Mouse (Mus musculus): Measurements from ENCODE around the gene Padi6. TPM values are rescaled to one million over a fixed set of nuclear protein-coding genes. Genes with fewer than 3 reads are reported as not detected.

The Padi6 gene
- 0.07 TPM in 2 replicates for polyA plus RNA-seq (2015; fragmentation: Nextera tagmentation; extraction: Ambion mirVana)

DNA sequence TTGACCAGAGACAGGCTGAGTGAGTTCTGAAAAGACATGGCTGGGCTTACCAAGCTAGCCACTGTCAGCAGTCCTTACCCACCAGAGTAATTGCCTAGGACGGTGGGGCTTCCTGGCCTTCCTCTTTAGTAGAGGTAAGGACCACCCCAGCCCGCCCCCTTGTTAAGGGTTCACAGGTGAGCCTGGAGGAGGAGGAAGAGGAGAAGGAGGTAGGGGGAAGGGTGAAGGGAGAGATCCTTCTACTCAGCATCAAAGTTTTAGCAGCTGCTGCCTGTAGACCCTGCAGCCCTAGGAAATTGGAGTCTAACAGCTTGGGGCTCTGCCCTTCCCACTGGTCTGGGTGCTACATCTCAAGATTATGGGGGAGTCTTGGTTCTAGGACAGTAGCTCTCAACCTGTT is at the start of gene Padi6:
Gene Padi6, minus strand, starts transcription at position 101 of the 400 bp plus-strand sequence.
- Histone ChIP-seq H3K27me3 (replicated peaks; ENCODE audit: control insufficient read depth, insufficient read depth, low read length) (no peaks in the 10 kb centered on the region), H3K4me1 (ENCODE audit: control insufficient read depth, insufficient read depth, low read length) (peaks cover under 1% of the 10 kb centered on the region; the same call in 1 of the 2 replicates), H3K4me3 (ENCODE audit: low read length) (no peak within 1 kb of the TSS), H3K9me3 (ENCODE audit: control insufficient read depth, low read length) (no peaks in the 10 kb centered on the region), H3K9ac (ENCODE audit: low read depth, low read length) (no peak within 1 kb of the TSS), H3K4me2 (ENCODE audit: low read depth, low read length) (no peak within 1 kb of the TSS), H3K27ac (ENCODE audit: low read length) (no peak within 1 kb of the TSS), H3K36me3 (ENCODE audit: control insufficient read depth, insufficient read depth, low read length) (no peaks in the 10 kb centered on the region)
- WGBS = 74% methylated on average over 2 of the region's 2 CpGs
- ATAC-seq = no peak

DNA sequence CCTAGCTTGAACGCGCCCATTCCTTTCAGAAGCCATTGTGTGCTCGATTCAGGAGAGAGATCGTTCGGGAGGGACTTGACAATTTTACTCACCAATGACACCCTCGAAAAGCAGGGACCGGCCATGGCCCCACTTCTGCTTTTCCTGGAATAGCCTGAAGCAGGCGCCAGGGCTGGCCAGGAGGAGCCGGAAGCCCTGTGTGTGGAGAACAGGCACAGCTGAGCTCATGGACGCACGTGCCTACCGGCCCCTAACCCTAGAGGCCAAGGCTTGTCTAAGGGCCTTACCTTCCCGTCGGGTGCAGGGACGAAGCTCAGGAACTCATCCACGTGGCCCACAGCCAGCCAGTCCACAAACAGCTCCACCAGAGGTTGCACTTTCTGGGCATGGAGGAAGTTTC is 48.6 kb upstream of the Padi6 start:
- no peak overlapping the region for H3K4me2 ChIP-seq (ENCODE audit: low read depth, low read length)
- no peaks in the 10 kb centered on the region for H3K36me3 ChIP-seq (ENCODE audit: control insufficient read depth, insufficient read depth, low read length)
- 84% methylated on average over 16 of the region's 16 CpGs for WGBS
- H3K9ac ChIP-seq (ENCODE audit: low read depth, low read length) = no peak overlapping the region
- no peaks in the 10 kb centered on the region for H3K9me3 ChIP-seq (ENCODE audit: control insufficient read depth, low read length)
- no peak overlapping the region for H3K27ac ChIP-seq (ENCODE audit: low read length)
- ATAC-seq = no peak
- no peaks in the 10 kb centered on the region for H3K27me3 ChIP-seq (replicated peaks; ENCODE audit: control insufficient read depth, insufficient read depth, low read length)
- no peak overlapping the region for H3K4me3 ChIP-seq (ENCODE audit: low read length)
- H3K4me1 ChIP-seq (ENCODE audit: control insufficient read depth, insufficient read depth, low read length) = peaks cover 8% of the 10 kb centered on the region; the same call in 1 of the 2 replicates

GRCm38 (mm10) chr4:140789983-140790382 is 47.5 kb upstream of the Padi6 start:
- Histone ChIP-seq H3K9ac (ENCODE audit: low read depth, low read length) (no peak overlapping the region), H3K27me3 (replicated peaks; ENCODE audit: control insufficient read depth, insufficient read depth, low read length) (no peaks in the 10 kb centered on the region), H3K27ac (ENCODE audit: low read length) (no peak overlapping the region), H3K4me2 (ENCODE audit: low read depth, low read length) (no peak overlapping the region), H3K4me3 (ENCODE audit: low read length) (no peak overlapping the region), H3K9me3 (ENCODE audit: control insufficient read depth, low read length) (no peaks in the 10 kb centered on the region), H3K36me3 (ENCODE audit: control insufficient read depth, insufficient read depth, low read length) (no peaks in the 10 kb centered on the region), H3K4me1 (ENCODE audit: control insufficient read depth, insufficient read depth, low read length) (peaks cover 8% of the 10 kb centered on the region; the same call in 1 of the 2 replicates)
- WGBS = 77% methylated on average over 4 of the region's 4 CpGs
- no peak for ATAC-seq

DNA sequence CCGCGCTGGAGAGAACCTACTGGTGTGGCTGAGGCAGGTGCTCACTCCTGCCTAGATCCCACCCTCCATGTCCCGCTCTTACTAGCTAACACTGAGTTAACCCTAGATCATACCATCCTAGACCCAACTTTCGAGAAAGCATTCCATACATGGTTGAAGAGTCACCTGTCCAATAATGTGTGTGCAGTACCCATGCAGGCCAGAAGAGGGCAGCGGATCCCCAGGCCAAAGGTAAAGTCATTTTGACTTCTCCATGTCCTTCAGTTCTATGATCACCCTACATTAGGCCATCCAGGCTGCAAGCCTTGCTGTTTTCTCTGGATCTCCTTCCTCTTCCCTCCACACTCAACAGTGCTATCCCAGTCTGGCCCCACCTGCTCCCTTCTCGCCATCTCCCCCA is 46.5 kb upstream of the Padi6 start:
- Histone ChIP-seq H3K4me3 (ENCODE audit: low read length) (no peak overlapping the region), H3K4me1 (ENCODE audit: control insufficient read depth, insufficient read depth, low read length) (peaks cover 8% of the 10 kb centered on the region; the same call in 1 of the 2 replicates), H3K27ac (ENCODE audit: low read length) (no peak overlapping the region), H3K9me3 (ENCODE audit: control insufficient read depth, low read length) (no peaks in the 10 kb centered on the region), H3K27me3 (replicated peaks; ENCODE audit: control insufficient read depth, insufficient read depth, low read length) (no peaks in the 10 kb centered on the region), H3K36me3 (ENCODE audit: control insufficient read depth, insufficient read depth, low read length) (no peaks in the 10 kb centered on the region), H3K9ac (ENCODE audit: low read depth, low read length) (no peak overlapping the region), H3K4me2 (ENCODE audit: low read depth, low read length) (no peak overlapping the region)
- 49% methylated on average over 6 of the region's 6 CpGs for WGBS
- ATAC-seq = 0 out of 2 replicates have a peak, but pooled peaks have one; percentile 27

DNA sequence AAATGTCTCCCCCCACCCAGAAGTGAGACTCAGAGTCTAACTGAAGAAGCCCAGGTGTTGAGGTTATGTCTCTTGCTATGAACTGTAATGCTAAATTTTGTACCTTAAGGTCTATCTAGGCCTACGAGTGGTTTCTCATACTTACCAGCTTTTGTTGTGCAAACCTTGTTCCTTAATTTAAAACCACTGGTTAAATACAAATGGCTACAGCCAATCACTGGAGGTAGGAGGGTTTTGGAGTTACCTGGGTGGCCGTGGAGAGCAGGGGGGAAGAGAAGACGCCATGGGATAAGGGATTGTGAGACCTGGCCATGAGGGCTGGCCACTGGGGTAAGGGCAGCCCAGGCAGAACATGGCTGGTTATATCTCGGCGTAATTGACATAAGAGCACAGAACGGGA is 45.8 kb upstream of the Padi6 start:
- Histone ChIP-seq H3K27me3 (replicated peaks; ENCODE audit: control insufficient read depth, insufficient read depth, low read length) (no peaks in the 10 kb centered on the region), H3K36me3 (ENCODE audit: control insufficient read depth, insufficient read depth, low read length) (no peaks in the 10 kb centered on the region), H3K4me3 (ENCODE audit: low read length) (no peak overlapping the region), H3K9me3 (ENCODE audit: control insufficient read depth, low read length) (no peaks in the 10 kb centered on the region), H3K4me1 (ENCODE audit: control insufficient read depth, insufficient read depth, low read length) (peaks cover 8% of the 10 kb centered on the region; the same call in 1 of the 2 replicates), H3K27ac (ENCODE audit: low read length) (no peak overlapping the region), H3K9ac (ENCODE audit: low read depth, low read length) (no peak overlapping the region), H3K4me2 (ENCODE audit: low read depth, low read length) (no peak overlapping the region)
- WGBS = 85% methylated on average over 6 of the region's 6 CpGs
- no peak for ATAC-seq

DNA sequence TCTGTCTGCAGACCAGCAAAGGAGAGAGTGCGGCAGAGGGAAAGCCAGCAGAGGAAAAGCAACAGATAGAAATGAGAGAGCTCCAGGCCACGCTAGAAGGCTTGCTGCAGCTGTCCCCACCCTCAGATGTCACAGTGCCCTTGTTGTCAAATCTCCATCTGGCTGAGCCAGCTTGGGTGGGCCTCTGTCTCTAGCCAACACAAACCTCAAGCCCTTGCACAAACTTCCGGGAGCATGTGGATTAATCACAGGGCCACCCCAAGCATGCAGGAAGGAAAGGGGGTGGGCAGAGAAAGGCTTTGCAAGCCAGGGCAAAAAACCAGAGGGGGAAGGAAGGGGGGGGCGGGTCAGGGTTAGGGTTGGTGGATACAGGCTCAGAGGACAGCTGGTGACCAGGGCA is 45.0 kb upstream of the Padi6 start:
- Histone ChIP-seq H3K4me2 (ENCODE audit: low read depth, low read length) (no peak overlapping the region), H3K4me1 (ENCODE audit: control insufficient read depth, insufficient read depth, low read length) (peaks cover 8% of the 10 kb centered on the region; the same call in 1 of the 2 replicates), H3K27ac (ENCODE audit: low read length) (no peak overlapping the region), H3K27me3 (replicated peaks; ENCODE audit: control insufficient read depth, insufficient read depth, low read length) (no peaks in the 10 kb centered on the region), H3K9me3 (ENCODE audit: control insufficient read depth, low read length) (no peaks in the 10 kb centered on the region), H3K9ac (ENCODE audit: low read depth, low read length) (no peak overlapping the region), H3K4me3 (ENCODE audit: low read length) (no peak overlapping the region), H3K36me3 (ENCODE audit: control insufficient read depth, insufficient read depth, low read length) (no peaks in the 10 kb centered on the region)
- WGBS = 60% methylated on average over 4 of the region's 4 CpGs
- ATAC-seq = no peak

- Histone ChIP-seq H3K9me3 (ENCODE audit: control insufficient read depth, low read length) (no peaks in the 10 kb centered on the region), H3K27ac (ENCODE audit: low read length) (no peak overlapping the region), H3K9ac (ENCODE audit: low read depth, low read length) (no peak overlapping the region), H3K4me2 (ENCODE audit: low read depth, low read length) (no peak overlapping the region), H3K4me3 (ENCODE audit: low read length) (no peak overlapping the region), H3K36me3 (ENCODE audit: control insufficient read depth, insufficient read depth, low read length) (no peaks in the 10 kb centered on the region), H3K27me3 (replicated peaks; ENCODE audit: control insufficient read depth, insufficient read depth, low read length) (no peaks in the 10 kb centered on the region), H3K4me1 (ENCODE audit: control insufficient read depth, insufficient read depth, low read length) (peaks cover 7% of the 10 kb centered on the region; the same call in 1 of the 2 replicates)
- no peak for ATAC-seq
- 86% methylated on average over 5 of the region's 5 CpGs for WGBS
These were observed 42.8 kb upstream of the Padi6 start for GRCm38 (mm10) chr4:140785217-140785616.

DNA sequence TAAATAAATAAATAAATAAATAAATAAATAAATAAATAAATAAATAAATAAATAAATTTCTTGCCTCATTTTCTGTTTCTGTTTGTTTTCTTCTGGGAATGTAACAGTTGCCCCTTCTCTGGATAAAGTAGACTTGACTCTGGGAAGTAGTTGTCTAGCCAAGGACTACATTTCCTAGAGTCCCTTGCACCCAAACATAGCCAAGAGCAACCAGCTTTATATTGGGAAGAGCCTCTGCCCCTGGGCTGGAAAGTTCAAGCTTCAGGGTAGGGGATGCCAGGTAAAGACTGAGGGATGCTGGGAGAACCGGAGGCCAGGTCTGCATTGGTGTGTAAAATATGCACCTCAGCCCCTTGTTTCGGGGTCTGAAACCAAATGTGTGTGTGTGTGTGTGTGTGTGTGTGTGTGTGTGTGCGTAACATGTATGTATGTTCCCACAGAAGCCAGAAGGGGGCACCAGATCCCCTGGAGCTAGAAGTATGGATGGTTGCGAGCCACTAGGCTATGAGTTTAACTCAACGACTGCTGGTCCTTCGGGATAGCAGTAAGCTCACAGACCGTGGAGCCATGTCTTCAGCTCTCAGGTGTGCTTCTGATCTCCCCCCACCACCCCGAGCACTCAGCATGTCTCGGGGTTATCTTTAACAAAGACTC is 42.0 kb upstream of the Padi6 start:
- ATAC-seq = no peak
- WGBS = 94% methylated on average over 9 of the region's 9 CpGs
- Histone ChIP-seq H3K4me3 (ENCODE audit: low read length) (no peak overlapping the region), H3K27me3 (replicated peaks; ENCODE audit: control insufficient read depth, insufficient read depth, low read length) (no peaks in the 10 kb centered on the region), H3K9ac (ENCODE audit: low read depth, low read length) (no peak overlapping the region), H3K4me2 (ENCODE audit: low read depth, low read length) (no peak overlapping the region), H3K27ac (ENCODE audit: low read length) (no peak overlapping the region), H3K9me3 (ENCODE audit: control insufficient read depth, low read length) (no peaks in the 10 kb centered on the region), H3K36me3 (ENCODE audit: control insufficient read depth, insufficient read depth, low read length) (no peaks in the 10 kb centered on the region), H3K4me1 (ENCODE audit: control insufficient read depth, insufficient read depth, low read length) (no peaks in the 10 kb centered on the region)

GRCm38 (mm10) chr4:140782821-140783220 is 40.4 kb upstream of the Padi6 start:
- WGBS = 78% methylated on average over 9 of the region's 9 CpGs
- Histone ChIP-seq H3K27ac (ENCODE audit: low read length) (no peak overlapping the region), H3K36me3 (ENCODE audit: control insufficient read depth, insufficient read depth, low read length) (no peaks in the 10 kb centered on the region), H3K4me3 (ENCODE audit: low read length) (no peak overlapping the region), H3K4me2 (ENCODE audit: low read depth, low read length) (no peak overlapping the region), H3K27me3 (replicated peaks; ENCODE audit: control insufficient read depth, insufficient read depth, low read length) (no peaks in the 10 kb centered on the region), H3K9ac (ENCODE audit: low read depth, low read length) (no peak overlapping the region), H3K4me1 (ENCODE audit: control insufficient read depth, insufficient read depth, low read length) (no peaks in the 10 kb centered on the region), H3K9me3 (ENCODE audit: control insufficient read depth, low read length) (no peaks in the 10 kb centered on the region)
- no peak for ATAC-seq

GRCm38 (mm10) chr4:140780507-140780906 is 38.1 kb upstream of the Padi6 start:
- Histone ChIP-seq H3K9ac (ENCODE audit: low read depth, low read length) (no peak overlapping the region), H3K4me3 (ENCODE audit: low read length) (no peak overlapping the region), H3K9me3 (ENCODE audit: control insufficient read depth, low read length) (no peaks in the 10 kb centered on the region), H3K4me1 (ENCODE audit: control insufficient read depth, insufficient read depth, low read length) (no peaks in the 10 kb centered on the region), H3K36me3 (ENCODE audit: control insufficient read depth, insufficient read depth, low read length) (no peaks in the 10 kb centered on the region), H3K27me3 (replicated peaks; ENCODE audit: control insufficient read depth, insufficient read depth, low read length) (no peaks in the 10 kb centered on the region), H3K27ac (ENCODE audit: low read length) (no peak overlapping the region), H3K4me2 (ENCODE audit: low read depth, low read length) (no peak overlapping the region)
- no peak; the same call in 1 of the 2 replicates for ATAC-seq
- 70% methylated on average over 14 of the region's 14 CpGs for WGBS
